Mouse (Mus musculus) limb, embryonic 10.5 days (tissue): Measurements from ENCODE around the gene Fam241b. TPM values are rescaled to one million over a fixed set of nuclear protein-coding genes. Genes with fewer than 3 reads are reported as not detected.

ENCODE experiments used
- DNase-seq: peaks from one replicate; pipeline ENCODE4 v3.0.0-alpha.2; 2017; ENCODE audit warnings: low spot score
- H3K27ac ChIP-seq: fragments of 300-500 bp; sonication (generic); 2 replicates; pipeline ENCODE4 v1.5.1; 2016; ENCODE audit warnings: mild to moderate bottlenecking
- H3K27me3 ChIP-seq: fragments of 300-500 bp; sonication (generic); 2 replicates; pipeline ENCODE4 v1.6.1; 2016; ENCODE audit warnings: low read depth, mild to moderate bottlenecking; ENCODE audit not compliant: poor library complexity, severe bottlenecking
- H3K36me3 ChIP-seq: fragments of 300-500 bp; sonication (generic); 2 replicates; pipeline ENCODE4 v1.6.1; 2016; ENCODE audit warnings: mild to moderate bottlenecking, moderate library complexity
- H3K4me1 ChIP-seq: fragments of 300-500 bp; sonication (generic); 2 replicates; pipeline ENCODE4 v1.6.1; 2016
- H3K4me3 ChIP-seq: fragments of 300-500 bp; sonication (generic); 2 replicates; pipeline ENCODE4 v1.5.1; 2016; ENCODE audit warnings: mild to moderate bottlenecking, moderate library complexity
- H3K9me3 ChIP-seq: fragments of 300-500 bp; sonication (generic); replicated peaks from 2 replicates; pipeline ENCODE4 v1.6.1; 2016; ENCODE audit warnings: mild to moderate bottlenecking
- WGBS: fragments of 180-500 bp; shearing (Covaris S2); methylation state at CpG from one replicate; pipeline ENCODE4 v1.1.7; 2016; 5-methylcytosine and 5-hydroxymethylcytosine counted together
- polyA plus RNA-seq: library from polyadenylated mRNA; unstranded; fragments of >200 nt; fragmentation: Nextera tagmentation; extraction: Ambion mirVana; gene quantifications from 2 replicates; pipeline ENCODE4 v1.2.1, GENCODE M21; 2016

Gene Fam241b
- polyA plus RNA-seq, 1 experiment from 2014 or later: 12.6 TPM

- 82% methylated on average over 9 of the region's 9 CpGs for whole genome bisulfite sequencing
- Histone ChIP-seq H3K4me3 (no peak overlapping the region), H3K36me3 (no peaks in the 10 kb centered on the region), H3K4me1 (peaks cover 13% of the 10 kb centered on the region), H3K27ac (no peak overlapping the region), H3K9me3 (no peaks in the 10 kb centered on the region), H3K27me3 (peaks cover 41% of the 10 kb centered on the region)
- no peak for DNase-seq
Observed at GRCm38 (mm10) chr10:62113865-62114647, 29.7 kb downstream of the Fam241b start.

- H3K27ac ChIP-seq: no peak overlapping the region
- peaks cover 13% of the 10 kb centered on the region for H3K4me1 ChIP-seq
- WGBS: 47% methylated on average over 6 of the region's 6 CpGs
- peak overlapping the region; percentile 78 for H3K4me3 ChIP-seq
- H3K36me3 ChIP-seq: no peaks in the 10 kb centered on the region
- peaks cover 64% of the 10 kb centered on the region for H3K27me3 ChIP-seq
- DNase-seq: no peak
- no peaks in the 10 kb centered on the region for H3K9me3 ChIP-seq
Observed at GRCm38 (mm10) chr10:62111207-62111576, 32.5 kb downstream of the Fam241b start.

GRCm38 (mm10) chr10:62110504-62111206 is 33.1 kb downstream of the Fam241b start:
- H3K27ac ChIP-seq: peak overlapping the region; percentile 86
- WGBS: under 1% methylated on average over 57 of the region's 57 CpGs
- peak; percentile 92 for DNase-seq
- no peaks in the 10 kb centered on the region for H3K9me3 ChIP-seq
- peak overlapping the region; percentile 78 for H3K4me3 ChIP-seq
- peaks cover 60% of the 10 kb centered on the region for H3K27me3 ChIP-seq
- H3K36me3 ChIP-seq: no peaks in the 10 kb centered on the region
- peaks cover 13% of the 10 kb centered on the region for H3K4me1 ChIP-seq

- no peak overlapping the region for H3K4me3 ChIP-seq
- H3K27me3 ChIP-seq: peaks cover 74% of the 10 kb centered on the region
- 71% methylated on average over 9 of the region's 9 CpGs for WGBS
- no peak overlapping the region for H3K27ac ChIP-seq
- peaks cover 13% of the 10 kb centered on the region for H3K4me1 ChIP-seq
- DNase-seq: no peak
- H3K9me3 ChIP-seq: no peaks in the 10 kb centered on the region
- no peaks in the 10 kb centered on the region for H3K36me3 ChIP-seq
Observed at GRCm38 (mm10) chr10:62107048-62107447, 36.7 kb downstream of the Fam241b start.

GRCm38 (mm10) chr10:62104835-62105576 is 38.7 kb downstream of the Fam241b start:
- no peak overlapping the region for H3K27ac ChIP-seq
- DNase-seq: peak; percentile 79
- WGBS: 35% methylated on average over 7 of the region's 7 CpGs
- no peaks in the 10 kb centered on the region for H3K9me3 ChIP-seq
- peaks cover 14% of the 10 kb centered on the region for H3K4me1 ChIP-seq
- H3K27me3 ChIP-seq: peaks cover 70% of the 10 kb centered on the region
- H3K36me3 ChIP-seq: no peaks in the 10 kb centered on the region
- H3K4me3 ChIP-seq: no peak overlapping the region

- WGBS: 14% methylated on average over 7 of the region's 7 CpGs
- H3K27ac ChIP-seq: no peak overlapping the region
- H3K4me3 ChIP-seq: no peak overlapping the region
- H3K27me3 ChIP-seq: peaks cover 37% of the 10 kb centered on the region
- H3K36me3 ChIP-seq: no peaks in the 10 kb centered on the region
- peaks cover 23% of the 10 kb centered on the region for H3K4me1 ChIP-seq
- no peaks in the 10 kb centered on the region for H3K9me3 ChIP-seq
- peak; percentile 82 for DNase-seq
Observed at GRCm38 (mm10) chr10:62101504-62102439, 41.9 kb downstream of the Fam241b start.

- peaks cover 33% of the 10 kb centered on the region for H3K27me3 ChIP-seq
Observed at GRCm38 (mm10) chr10:62099749-62100403, 43.8 kb downstream of the Fam241b start.

GRCm38 (mm10) chr10:62094401-62094800 is 49.3 kb downstream of the Fam241b start:
- peaks cover 4% of the 10 kb centered on the region for H3K4me1 ChIP-seq
- H3K27me3 ChIP-seq: no peaks in the 10 kb centered on the region
- H3K36me3 ChIP-seq: no peaks in the 10 kb centered on the region
- DNase-seq: no peak
- H3K9me3 ChIP-seq: no peaks in the 10 kb centered on the region
- H3K27ac ChIP-seq: no peak overlapping the region
- WGBS: 93% methylated on average over 6 of the region's 6 CpGs
- H3K4me3 ChIP-seq: no peak overlapping the region

More at GRCm38 (mm10) chr10:62099749-62100403, 43.8 kb downstream of the Fam241b start:
- no peaks in the 10 kb centered on the region for H3K9me3 ChIP-seq
- peak; percentile 56 for DNase-seq
- 52% methylated on average over 10 of the region's 10 CpGs for WGBS
- H3K36me3 ChIP-seq: no peaks in the 10 kb centered on the region
- H3K27ac ChIP-seq: peak overlapping the region; percentile 19
- H3K4me1 ChIP-seq: peaks cover 23% of the 10 kb centered on the region
- H3K4me3 ChIP-seq: no peak overlapping the region

- no peaks in the 10 kb centered on the region for H3K9me3 ChIP-seq
Observed at GRCm38 (mm10) chr10:62093903-62094302, 49.8 kb downstream of the Fam241b start.

GRCm38 (mm10) chr10:62089486-62089885 is 54.2 kb downstream of the Fam241b start:
- H3K27me3 ChIP-seq: no peaks in the 10 kb centered on the region
- no peaks in the 10 kb centered on the region for H3K36me3 ChIP-seq
- H3K27ac ChIP-seq: no peak overlapping the region
- H3K4me3 ChIP-seq: no peak overlapping the region
- no peak for DNase-seq
- no peaks in the 10 kb centered on the region for H3K9me3 ChIP-seq
- H3K4me1 ChIP-seq: peaks cover 6% of the 10 kb centered on the region

More at GRCm38 (mm10) chr10:62093903-62094302, 49.8 kb downstream of the Fam241b start:
- Histone ChIP-seq H3K4me3 (no peak overlapping the region), H3K4me1 (peaks cover 3% of the 10 kb centered on the region), H3K36me3 (no peaks in the 10 kb centered on the region), H3K27ac (no peak overlapping the region), H3K27me3 (no peaks in the 10 kb centered on the region)
- no peak for DNase-seq
- WGBS: 89% methylated on average over 7 of the region's 7 CpGs

GRCm38 (mm10) chr10:62089071-62089470 is 54.6 kb downstream of the Fam241b start:
- H3K9me3 ChIP-seq: no peaks in the 10 kb centered on the region
- peaks cover 6% of the 10 kb centered on the region for H3K4me1 ChIP-seq
- H3K27ac ChIP-seq: no peak overlapping the region
- H3K27me3 ChIP-seq: no peaks in the 10 kb centered on the region
- H3K36me3 ChIP-seq: no peaks in the 10 kb centered on the region
- no peak for DNase-seq
- no peak overlapping the region for H3K4me3 ChIP-seq
- 68% methylated on average over 7 of the region's 7 CpGs for WGBS

- DNase-seq: no peak
- WGBS: 83% methylated on average over 5 of the region's 5 CpGs
- Histone ChIP-seq H3K27ac (no peak overlapping the region), H3K27me3 (no peaks in the 10 kb centered on the region), H3K4me1 (peaks cover 6% of the 10 kb centered on the region), H3K4me3 (no peak overlapping the region), H3K36me3 (no peaks in the 10 kb centered on the region), H3K9me3 (no peaks in the 10 kb centered on the region)
Observed at GRCm38 (mm10) chr10:62088411-62088810, 55.3 kb downstream of the Fam241b start.
